Mouse (Mus musculus) T-helper 17 cell (primary cell): ENCODE measurements around the gene Akna.

Experiments
- in situ Hi-C, 2 experiments: fragments of 300-600 bp; cut with MboI, MseI; formaldehyde crosslinking; loops; 1 replicate in 1 of 2; 2 replicates in 1 of 2; pipeline ENCODE4 v1.15.1; 2025; ENCODE audit warnings: high pct_unique_total_duplicates in 2 of 2

Akna gene

DNA sequence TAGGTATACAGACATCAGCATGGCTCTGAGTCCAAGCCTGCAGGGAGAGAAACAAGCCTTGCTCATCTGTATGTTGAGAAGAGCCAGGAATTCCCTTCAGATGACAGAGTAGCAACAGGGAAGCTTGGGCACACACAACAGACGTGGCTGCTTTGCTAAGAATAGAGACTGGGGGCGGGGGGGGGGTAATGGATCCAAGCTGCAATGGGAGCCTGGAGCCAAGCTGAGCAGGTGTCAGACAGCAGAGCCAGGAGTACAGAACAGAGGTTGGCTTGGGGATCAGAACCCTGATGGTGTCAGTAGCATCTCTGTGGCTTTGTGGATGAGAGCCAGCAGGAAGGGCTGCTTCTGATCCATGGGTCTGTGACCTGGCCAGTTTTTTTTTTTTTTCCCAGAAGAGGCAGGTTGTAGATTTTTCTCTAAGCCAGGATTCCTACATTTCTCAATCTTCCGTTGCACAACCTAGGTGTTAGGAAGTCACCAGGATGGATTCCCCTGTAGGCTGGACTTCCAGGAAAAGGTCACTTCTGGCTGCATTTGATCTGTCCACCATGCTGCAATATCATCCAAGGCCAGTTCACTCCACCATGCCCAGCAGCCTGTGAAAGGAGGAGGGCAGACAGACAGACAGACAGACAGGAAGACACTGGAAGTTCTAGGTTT lies 64.6 kb downstream of the Akna start:
- in situ Hi-C loops = no loop called here

DNA sequence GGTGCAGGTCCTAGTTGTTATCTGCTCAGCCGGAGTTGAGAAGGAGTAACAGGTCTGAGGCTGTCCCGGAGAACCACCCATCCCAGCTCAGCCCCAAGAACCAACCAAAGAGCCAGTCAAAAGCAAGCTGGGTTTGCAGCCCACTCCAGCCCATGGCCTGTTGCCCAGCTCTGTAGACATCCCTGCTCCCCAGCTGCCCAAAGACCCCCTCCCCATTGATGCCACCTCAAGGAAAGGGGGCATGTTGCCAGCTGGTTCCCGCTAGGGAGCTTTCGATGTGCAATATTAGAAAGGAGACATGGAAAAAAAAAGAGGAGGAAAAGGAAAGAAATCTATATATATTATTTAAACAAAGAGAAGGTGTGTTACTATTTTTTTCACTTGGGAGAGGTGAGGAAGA lies 69.8 kb downstream of the Akna start:
- in situ Hi-C loops = no loop called here

GRCm38 (mm10) chr4:63323275-63323815 lies 79.8 kb downstream of the Akna start:
- in situ Hi-C loops = no loop called here

DNA sequence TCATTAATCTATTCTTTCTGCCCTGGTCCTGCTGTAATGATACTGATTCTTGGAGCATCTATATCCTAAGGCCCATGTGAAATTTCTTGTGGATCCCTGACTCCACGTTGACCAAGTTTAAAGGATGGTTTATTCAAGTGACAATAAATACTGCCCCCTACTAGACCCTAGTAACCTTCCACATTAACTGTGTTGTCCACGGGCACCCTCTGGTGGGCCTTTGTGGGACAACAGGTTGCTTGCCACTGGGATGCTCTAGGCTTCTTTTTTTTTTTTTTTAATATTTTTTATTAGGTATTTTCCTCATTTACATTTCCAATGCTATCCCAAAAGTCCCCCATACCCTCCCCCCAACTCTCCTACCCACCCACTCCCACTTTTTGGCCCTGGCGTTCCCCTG lies 83.6 kb downstream of the Akna start:
- in situ Hi-C loops = loop anchor here in 1 of 2 experiments (5.0 kb wide), 1 partner anchor 152 kb away; no protein-coding TSS in a partner anchor
